Mouse (Mus musculus) cerebellum, adult 9-11 months (tissue): ENCODE results near the gene Rsph3b.
"Not testable (repeated sequence)": the region's sequence is repeated elsewhere in the genome, so short reads cannot be mapped to it uniquely, and the experiment has no call there.

Source experiments
- DNase-seq: peaks from one replicate; pipeline ENCODE4 v3.0.0; 2022

The Rsph3b gene

DNA sequence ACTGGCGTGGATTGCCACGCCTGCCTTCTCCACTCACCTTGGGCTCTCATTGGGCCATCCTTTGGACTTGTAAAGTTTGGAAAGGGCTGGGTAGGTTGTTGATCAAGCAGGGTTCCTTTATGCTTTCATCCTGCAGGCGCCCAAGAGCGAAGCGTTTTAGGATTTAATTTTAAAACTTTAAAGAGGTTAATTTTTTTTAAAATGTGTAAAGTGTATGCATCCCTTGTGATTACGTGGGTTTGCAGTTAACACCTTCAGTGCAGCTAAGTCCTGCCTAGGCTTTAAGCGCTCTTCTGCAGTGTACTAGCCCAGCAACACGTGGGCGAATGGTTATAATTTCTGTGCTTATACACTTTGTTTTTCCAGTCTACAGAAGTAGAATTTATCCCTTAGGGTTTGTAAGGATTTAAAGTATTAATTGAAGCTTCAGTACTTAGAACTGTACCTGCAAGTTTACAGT, 317 bp upstream of the Rsph3b start:
- DNase-seq = not testable (repeated sequence)

DNA sequence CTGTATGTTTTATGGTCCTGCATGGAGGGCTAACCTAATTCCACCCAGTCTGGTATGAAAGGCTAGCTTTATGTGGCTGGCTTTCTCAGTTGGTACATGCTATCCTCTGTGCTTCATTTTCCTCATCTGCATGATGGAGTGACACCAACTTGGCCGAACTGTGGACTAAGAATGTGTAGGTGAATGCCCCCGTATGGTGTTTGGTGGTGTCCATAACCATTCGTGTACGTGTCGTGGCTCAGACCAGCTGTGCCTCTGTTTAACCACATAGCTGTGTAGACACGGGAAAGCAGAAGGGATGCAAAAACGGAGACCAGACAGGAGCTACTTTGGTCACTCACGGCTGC, 872 bp downstream of the Rsph3b start:
- DNase-seq = not testable (repeated sequence)

DNA sequence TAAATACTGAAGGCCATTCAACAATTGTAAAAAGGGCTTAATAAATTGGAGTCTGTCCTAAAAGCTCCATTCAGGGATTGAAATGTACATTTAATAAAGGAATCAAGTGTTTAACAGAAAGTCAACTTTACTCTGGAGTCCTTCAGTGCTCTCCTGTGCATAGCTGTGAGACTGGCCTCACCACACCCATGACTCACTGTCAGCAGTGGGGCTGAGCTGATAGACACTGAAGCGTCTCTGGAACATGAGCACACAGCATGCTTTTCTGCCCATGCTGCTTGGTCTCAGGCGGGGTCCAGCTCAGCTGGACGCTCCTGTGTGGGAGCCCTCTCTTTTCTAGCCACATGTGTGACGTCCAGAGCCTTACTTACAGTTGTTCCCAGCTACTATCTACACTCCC, 5.9 kb downstream of the Rsph3b start:
- DNase-seq = not testable (repeated sequence)

DNA sequence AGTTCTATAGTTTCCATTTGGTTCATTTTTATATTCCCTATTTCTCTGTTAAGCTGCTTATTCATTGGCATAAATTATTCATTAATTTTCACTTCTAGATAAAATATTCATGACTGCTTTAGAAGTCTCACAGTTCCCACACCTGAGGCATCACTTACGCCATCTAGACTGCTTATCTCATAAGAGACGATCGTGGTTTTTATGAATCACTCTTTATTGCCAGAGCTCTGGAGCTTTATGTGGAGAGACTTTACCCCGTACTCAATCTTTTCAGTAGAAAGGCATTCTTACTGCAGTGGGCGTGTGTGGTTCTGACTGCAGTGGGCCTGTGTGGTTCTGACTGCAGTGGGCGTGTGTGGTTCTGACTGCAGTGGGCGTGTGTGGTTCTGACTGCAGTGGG, 16.9 kb downstream of the Rsph3b start:
- not testable (repeated sequence) for DNase-seq

DNA sequence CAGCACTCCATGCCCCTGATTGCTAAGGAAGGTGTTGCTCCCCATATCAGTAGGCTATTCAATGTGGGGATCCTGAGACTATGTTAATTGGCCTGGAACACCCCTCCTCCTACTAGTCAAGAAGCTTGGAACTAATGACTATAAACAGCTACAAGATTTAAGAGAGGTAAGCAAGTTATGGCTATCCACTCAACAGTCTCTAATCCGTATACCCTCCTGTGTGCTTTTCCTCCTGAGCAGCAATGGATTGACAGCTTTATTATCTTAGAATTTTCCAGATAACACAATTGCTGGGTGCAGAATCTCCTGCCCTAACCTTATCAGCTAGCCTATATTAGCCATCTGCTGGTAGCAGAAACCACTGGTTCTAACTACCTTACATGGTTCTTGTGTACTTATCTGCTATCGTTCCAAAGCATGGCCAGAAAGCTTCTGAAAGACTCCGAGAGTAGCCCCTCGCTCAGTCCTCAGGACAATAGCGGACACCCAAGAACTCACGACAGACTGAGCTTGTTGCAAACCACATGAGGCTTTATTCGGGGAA, 28.1 kb downstream of the Rsph3b start:
- not testable (repeated sequence) for DNase-seq

DNA sequence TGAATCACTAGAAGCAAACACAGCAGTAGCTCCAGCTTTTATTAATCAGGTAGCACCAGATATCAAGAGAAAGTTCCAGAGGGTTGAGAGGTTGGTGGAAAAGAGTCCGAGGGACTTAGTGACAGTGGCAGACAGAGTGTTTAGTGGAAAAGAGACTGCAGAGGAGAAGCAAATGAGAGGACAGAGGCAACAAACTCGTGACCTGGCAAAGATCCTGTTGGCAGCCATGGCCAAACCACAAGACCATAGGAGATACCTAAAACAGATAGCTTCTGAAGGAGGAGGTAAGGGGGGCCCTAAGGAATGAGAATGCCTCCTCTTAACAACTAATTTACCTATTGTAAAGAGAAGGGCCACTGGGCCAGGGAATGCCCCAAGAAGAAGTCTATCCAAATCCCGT, 29.1 kb downstream of the Rsph3b start:
- not testable (repeated sequence) for DNase-seq

DNA sequence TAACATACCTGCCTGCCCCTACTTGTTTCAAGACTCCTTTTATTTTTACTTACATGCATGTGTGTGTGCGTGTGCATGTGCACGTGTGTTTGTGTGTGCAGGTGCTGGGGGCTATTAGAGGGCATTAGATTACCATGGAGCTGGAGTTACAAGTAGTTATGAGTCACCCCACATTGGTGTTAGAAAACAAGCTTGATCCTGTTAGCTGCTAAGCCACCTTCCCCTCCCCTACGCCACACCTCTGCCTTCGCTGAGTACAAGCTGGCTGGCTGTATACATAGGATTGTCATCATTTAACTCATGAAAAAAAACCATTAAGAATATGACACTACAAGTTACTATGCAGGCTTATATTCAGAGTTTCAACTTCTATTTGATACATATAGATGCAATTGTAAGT, 33.2 kb downstream of the Rsph3b start:
- DNase-seq = not testable (repeated sequence)

DNA sequence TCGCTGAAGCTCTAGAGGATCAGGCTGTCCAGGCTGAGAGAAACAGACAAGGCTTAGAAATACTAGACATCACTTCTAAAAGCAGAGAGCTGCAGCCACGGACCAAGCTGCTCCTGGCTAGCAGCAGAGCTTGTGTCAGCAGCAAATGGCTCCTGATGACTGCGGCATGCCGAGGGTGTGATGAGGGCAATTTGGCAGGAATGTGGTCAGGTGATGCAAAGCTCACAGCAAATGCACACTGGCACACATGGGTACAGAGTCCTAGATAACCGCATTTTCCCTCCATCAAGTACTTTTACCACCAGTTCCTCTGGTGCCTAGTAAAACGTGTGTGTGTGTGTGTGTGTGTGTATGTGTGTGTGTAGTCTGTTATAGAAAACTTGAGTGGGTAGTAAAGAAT, 34.4 kb downstream of the Rsph3b start:
- DNase-seq = not testable (repeated sequence)

DNA sequence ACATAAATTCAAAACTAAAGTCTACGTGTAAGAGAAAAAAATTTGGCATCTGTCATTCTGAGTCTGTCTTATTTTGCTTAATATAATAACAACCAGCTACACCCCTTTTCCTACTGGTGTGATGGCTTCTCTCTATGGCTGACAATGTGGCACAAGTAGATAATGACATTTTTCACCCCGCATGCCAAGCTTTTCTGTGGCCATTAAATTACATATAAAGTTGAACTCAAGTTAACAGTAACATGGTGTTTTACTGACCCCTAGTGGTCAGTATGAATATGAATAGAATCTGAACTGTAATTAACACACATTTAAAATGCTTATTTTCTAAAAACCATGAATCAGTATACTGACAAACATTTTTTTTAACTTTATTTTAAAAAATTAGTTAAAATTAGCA, 48.1 kb downstream of the Rsph3b start:
- DNase-seq = not testable (repeated sequence)

DNA sequence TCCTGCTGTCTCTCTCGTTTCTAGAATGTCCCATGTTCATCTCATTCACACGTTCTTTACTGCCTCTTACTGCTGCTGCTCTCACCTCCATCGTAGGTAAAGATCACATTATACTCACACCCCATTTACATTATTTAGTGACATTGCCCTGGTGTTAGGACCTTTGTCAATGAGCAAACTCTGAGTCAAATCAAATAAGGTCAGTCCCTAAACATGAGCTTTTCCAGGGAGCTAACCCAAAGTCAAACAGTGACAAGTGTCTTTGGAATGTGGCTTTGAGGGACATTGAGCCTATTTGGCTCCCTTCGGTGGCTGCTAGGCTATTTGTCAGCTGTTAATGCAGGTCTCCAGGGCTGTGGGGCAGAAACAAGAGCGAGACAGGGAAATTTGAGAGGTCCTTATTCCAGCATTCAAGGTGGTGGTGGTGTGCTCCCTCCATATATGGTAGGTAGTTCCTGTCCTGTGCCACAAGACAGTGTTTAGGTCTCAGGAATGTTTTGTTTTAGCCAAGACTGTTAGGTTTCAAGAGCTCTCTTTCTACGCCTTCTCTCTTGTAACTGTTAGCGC, 50.4 kb downstream of the Rsph3b start:
- not testable (repeated sequence) for DNase-seq

DNA sequence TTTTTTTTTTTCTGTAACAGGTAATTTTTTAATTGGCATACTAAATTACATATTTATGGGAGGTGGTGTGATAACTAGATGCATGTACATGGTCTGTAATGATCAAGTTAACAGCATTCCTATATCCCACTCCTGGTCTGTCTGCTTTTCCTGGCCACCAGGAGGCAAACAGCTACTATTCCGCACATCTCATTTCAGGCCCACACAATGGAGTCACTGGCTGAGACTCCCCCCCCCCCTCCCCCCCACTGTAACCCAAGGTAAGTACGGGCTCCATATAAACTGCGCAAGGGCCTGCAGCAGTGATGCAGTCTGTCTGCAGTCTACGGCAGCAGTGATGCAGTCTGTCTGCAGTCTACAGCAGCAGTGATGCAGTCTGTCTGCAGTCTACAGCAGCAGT, 51.7 kb downstream of the Rsph3b start:
- no peak for DNase-seq

DNA sequence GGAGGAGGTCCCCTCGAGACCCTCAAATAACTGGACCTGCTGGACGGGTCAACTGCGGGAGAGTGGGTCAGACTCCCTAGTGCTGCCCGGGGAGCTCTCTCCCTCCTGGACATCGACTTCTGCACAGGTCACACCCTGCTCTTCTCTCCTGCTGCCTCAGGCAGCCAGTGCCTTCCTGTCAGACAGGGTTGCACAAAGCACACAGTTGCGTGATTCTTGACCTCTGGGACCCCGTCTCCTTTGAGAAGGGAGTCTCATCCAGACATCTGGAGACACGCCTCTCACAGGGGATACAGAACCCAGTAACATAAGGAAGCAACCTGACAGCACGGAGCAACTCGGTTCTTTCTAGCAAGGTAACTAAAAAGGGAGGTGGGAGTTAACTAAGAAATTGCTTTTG, 55.1 kb downstream of the Rsph3b start:
- no peak for DNase-seq

DNA sequence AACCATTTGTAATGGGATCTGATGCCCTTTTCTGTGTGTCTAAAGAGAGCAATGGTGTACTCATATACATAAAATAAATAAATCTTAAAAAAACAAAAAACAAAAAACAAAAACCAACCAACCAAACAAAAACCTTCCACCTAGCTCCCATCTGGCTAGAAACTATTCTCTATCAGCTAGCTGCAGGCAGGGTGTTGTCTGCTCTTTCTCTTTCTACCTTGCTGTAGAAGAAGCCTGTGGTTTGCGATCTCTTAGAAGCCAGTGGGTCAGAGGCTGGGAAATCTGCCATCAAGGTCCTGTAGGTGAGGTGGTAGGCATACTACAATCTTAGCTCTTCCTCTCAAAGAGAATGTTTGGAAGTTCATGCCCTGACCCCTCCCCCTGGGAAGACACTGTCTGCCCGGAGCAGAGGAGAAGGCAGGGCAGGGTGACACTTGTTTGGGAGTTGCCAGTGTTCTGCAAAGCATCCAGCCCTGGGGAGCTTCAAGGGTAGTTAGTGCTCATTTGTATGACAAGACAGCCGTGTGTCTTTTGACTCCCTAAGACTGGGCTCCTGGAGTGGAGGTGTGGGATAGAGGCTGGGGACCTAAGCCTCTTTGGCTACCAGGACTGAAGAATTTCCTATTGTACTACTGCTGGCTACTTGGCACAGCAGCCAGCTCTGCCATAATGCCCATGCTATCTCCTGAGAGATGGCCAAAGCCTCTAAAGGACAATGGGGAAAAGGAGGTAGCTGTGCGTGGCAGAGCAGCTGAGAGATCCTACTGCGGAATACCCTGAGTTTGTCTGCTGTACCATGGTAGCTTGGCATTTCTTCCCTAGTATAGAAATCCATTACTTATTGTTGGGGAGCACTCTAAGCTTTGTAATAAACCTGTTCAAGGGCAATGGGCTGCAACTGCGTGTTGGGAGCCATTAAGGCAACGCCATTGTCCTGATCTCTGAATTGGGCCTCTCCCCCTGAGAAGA, 56.2 kb downstream of the Rsph3b start:
- DNase-seq = no peak

DNA sequence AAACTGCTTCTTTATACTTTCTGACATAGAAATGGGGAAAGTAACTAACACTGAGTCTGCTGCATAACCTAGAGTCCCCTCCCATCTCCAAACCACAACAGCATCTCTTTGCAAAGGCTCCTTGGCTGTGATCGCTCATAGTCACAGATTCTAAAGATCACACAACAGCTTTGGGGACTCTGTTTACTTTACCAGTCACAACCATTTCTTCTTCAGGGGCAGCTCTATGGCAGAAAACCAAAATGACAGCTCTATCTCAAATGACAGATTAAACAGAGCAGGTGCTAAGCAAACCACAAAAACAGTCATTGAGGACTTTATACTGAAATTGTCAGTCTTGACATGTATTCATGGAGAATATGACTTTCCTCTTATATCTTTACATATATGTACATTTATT, 62.0 kb downstream of the Rsph3b start:
- DNase-seq = no peak

DNA sequence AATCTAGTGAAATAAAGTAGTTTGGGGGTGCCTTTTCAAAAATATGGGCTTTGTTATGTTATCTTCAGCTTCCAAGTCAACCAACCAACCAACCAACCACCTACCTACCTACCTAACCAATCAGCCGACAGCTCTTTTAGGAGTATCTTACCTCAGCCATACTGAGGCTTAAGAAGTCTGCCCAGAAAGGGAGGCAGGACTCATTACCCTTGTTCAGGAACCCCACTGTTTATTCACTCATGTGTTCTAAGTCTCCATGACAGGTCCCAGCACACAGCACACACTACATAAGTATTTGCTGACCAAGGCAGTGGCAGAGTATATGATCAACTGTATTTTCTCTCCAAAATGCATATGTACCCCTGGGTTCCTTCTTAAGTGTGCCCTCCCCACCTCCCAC, 64.0 kb downstream of the Rsph3b start:
- no peak for DNase-seq

DNA sequence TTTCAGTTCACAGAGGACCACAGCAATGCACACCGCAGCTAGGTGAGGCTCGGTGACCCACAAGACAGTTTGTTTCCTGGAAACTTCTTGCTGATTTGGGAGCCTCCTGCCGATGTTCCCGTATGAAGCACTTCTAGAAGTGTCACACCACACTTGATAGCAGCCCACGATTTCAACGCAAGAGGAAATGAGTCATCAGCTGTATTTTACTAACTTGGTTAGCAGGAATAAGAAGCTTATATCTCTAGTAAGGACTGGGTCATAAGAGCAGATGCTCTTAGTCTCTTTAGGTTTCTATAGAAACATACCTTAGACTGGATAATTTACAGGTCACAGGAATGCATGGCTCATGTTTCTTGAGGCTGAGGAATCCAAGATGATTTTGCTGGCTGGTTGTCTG, 67.2 kb downstream of the Rsph3b start:
- DNase-seq = no peak

DNA sequence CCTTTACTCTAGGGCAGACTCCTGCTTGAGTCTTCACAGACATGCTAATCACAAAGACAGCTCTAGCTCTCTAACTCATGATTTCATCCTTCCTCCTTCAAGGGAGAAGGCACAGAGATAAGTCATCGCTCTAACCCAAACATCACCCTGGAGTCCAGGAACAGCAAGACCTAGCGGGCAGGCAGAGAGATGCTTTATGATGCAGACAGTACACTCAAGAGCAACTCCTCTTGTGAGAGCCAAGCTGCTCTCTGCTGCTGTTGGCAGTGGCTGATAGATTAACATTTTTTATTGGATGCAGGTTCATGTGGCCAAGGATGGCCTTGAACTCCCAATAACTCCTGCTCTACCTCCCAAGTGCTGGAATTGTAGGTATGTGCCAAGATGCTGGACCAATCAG, 77.1 kb downstream of the Rsph3b start:
- DNase-seq = no peak

DNA sequence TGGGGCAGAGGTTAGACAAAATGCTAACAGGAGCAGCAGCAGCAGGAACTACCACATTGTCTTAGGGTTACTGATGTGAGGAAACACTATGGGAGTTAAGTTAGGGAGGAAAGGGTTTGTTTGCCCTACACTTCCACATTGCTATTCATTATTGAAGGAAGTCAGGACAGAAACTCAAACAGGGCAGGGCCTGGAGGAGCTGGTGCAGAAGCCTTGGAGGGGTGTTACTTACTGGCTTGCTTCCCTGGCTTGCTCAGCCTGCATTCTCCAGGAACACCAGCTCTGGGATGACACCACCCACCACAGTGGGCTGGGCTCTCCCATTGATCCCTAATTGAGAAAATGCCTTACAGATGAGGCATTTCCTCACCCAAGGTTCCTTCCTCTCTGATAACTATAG, 79.7 kb downstream of the Rsph3b start:
- DNase-seq = no peak

DNA sequence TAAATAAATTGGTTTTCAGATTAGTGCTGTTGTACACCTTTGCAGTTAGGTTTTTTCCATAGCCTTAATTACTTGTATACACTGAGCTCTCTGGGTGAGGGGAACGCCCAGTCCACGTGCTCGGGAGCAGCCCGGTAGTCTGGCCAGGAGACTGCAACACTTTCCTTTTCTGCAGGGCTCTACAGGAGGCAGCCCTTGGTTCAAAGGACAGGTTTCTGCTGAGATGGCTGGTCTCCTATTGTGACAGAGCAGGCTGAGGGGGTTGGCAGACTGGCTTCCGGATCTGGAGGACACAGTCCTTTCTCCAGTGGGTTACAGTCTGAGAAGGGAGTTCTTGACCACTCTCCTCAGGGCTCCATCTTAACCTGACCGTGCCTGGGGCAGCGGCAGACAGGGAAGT, 80.7 kb downstream of the Rsph3b start:
- DNase-seq = no peak

DNA sequence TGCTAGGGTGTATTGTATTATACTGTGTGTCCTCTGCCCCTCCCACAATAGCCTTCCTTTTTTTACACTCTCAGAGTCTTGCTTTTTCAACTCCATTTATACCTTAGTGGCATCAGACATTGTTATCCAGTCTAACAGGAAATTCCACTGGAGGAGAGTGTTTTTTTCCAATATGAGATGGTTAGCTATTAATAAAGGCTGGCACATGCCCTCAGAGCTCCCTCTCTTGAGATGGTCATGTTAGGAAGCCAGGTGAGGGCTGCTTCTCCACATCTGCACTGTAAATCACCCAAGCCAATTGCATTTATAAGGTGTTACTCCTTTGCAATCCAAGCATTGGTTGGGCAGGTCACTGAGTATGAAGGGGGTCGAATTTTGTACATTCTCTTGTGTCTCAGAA, 81.9 kb downstream of the Rsph3b start:
- no peak for DNase-seq

DNA sequence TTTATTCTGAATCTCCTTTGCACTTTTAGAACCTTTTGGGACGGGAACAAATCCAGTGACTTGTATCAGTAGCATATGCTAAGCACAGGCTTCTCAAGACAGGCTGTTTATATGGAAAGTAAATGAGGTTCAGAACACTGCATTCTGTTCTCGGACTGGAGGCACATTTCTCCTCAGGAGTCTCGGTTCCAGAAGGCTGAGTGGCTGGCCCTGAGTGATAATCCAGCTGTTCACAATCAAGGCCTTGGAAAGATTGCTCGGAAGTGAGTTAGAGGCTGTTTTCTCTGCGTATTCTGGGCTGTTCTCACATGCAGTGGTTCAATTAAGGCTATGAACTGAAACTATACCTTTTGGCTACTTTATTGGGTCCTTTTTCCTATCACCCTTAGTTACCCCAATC, 82.9 kb downstream of the Rsph3b start:
- DNase-seq = no peak

DNA sequence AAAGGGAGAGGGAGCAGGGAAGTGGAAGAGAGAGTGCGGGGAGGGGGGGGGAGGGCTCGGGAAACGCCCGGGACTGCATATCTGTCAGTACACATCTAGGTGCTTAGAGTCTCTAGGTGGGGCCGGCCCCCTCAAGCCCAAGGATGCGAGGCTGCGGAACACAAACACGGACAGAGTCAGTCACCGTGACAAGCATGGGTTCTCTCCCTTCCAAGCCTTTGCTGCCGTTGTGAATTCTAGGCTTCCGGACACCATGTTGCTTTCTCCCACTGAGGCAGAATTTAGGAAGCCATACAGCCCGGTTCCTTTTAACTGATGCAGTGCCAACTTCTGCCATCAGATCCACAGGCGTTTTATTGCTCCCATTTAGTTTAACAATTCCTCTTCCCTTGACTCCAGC, 83.6 kb downstream of the Rsph3b start:
- no peak for DNase-seq

DNA sequence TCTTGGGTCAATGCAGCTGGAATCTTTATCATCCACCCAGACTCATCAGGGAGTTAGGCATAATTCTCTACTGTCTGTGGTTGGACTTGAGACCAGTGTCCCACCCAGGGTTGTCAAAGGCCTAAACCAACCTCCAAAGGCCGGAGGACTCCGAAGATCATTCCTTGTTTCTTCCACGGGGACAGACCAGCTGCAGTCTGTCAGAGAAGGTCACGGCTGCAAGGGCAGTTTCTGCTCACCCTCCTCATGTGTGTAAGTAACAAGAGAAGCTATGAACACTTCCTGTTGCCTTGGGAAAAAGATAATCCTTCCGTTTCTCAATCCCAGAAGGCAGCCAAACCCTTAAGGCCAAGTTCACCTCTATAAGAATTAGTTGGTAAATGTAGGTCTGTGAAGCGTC, 85.0 kb downstream of the Rsph3b start:
- no peak for DNase-seq
